Mouse (Mus musculus) limb, embryonic 14.5 days (tissue): ENCODE results near the gene En2. TPM values are rescaled to one million over a fixed set of nuclear protein-coding genes. Genes with fewer than 3 reads are reported as not detected.

ENCODE experiments used
- ATAC-seq: fragments of 200-750 bp; cut with Nextera tagmentation; 2 replicates; pipeline ENCODE4 v1.8.0; 2017; ENCODE audit warnings: low read depth, moderate number of reproducible peaks, moderate TSS enrichment; ENCODE audit not compliant: low FRiP score
- DNase-seq: peaks from one replicate; pipeline ENCODE4 v3.0.0-alpha.2; 2015; ENCODE audit warnings: low spot score
- H3K27ac ChIP-seq: fragments of 300-500 bp; sonication (generic); replicated peaks from 2 replicates; pipeline ENCODE4 v1.5.1; 2014; ENCODE audit warnings: low read depth, mild to moderate bottlenecking, low read length, moderate library complexity, mixed read lengths
- H3K27me3 ChIP-seq: fragments of 300-500 bp; sonication (generic); 2 replicates; pipeline ENCODE4 v1.6.1; 2014; ENCODE audit warnings: low read length, mixed read lengths; ENCODE audit not compliant: control insufficient read depth, insufficient read depth
- H3K36me3 ChIP-seq: fragments of 300-500 bp; sonication (generic); 2 replicates; pipeline ENCODE4 v1.6.1; 2014; ENCODE audit warnings: mild to moderate bottlenecking, low read length, moderate library complexity, mixed read lengths; ENCODE audit not compliant: control insufficient read depth, insufficient read depth
- H3K4me1 ChIP-seq: fragments of 300-500 bp; sonication (generic); 2 replicates; pipeline ENCODE4 v1.6.1; 2014; ENCODE audit warnings: antibody characterized with exemption, low read length, mixed read lengths; ENCODE audit not compliant: control insufficient read depth, insufficient read depth
- H3K4me2 ChIP-seq: fragments of 300-500 bp; sonication (generic); replicated peaks from 2 replicates; pipeline ENCODE4 v1.6.1; 2014; ENCODE audit warnings: low read depth, mild to moderate bottlenecking, low read length, moderate library complexity; ENCODE audit not compliant: severe bottlenecking
- H3K4me3 ChIP-seq: fragments of 300-500 bp; sonication (generic); replicated peaks from 2 replicates; pipeline ENCODE4 v1.5.1; 2014; ENCODE audit warnings: low read length
- H3K9ac ChIP-seq: fragments of 300-500 bp; sonication (generic); 2 replicates; pipeline ENCODE4 v1.6.1; 2014; ENCODE audit warnings: mild to moderate bottlenecking, low read depth, low read length, moderate library complexity; ENCODE audit not compliant: severe bottlenecking
- H3K9me3 ChIP-seq: fragments of 300-500 bp; sonication (generic); 2 replicates; pipeline ENCODE4 v1.6.1; 2016; ENCODE audit warnings: low read length; ENCODE audit not compliant: control insufficient read depth
- POLR2A ChIP-seq: fragments of 200-500 bp; IDR thresholded peaks from 2 replicates; pipeline ENCODE4 v1.8.0; 2012; ENCODE audit warnings: inconsistent platforms, mild to moderate bottlenecking, moderate library complexity, borderline replicate concordance; ENCODE audit not compliant: insufficient read depth, insufficient read length; ENCODE audit errors: extremely low read depth
- WGBS: fragments of 180-500 bp; shearing (Covaris S2); extraction: QIAGEN DNeasy Blood & Tissue Kit; methylation state at CpG from one replicate; pipeline ENCODE4 v1.1.7; 2014; 5-methylcytosine and 5-hydroxymethylcytosine counted together
- polyA plus RNA-seq, 2 experiments: library from polyadenylated mRNA; depleted of rRNA in 1 of 2; stranded (reverse) in 1 of 2; unstranded in 1 of 2; fragments of >200 nt; fragmentation: Nextera tagmentation in 1 of 2; extraction: Ambion mirVana in 1 of 2; gene quantifications; 2 replicates each; pipeline versions ENCODE4 v1.2.1 to v1.2.3; 2012 to 2014

En2 gene
- polyA plus RNA-seq, 2 experiments, result 0.06 TPM; not detected in 1

DNA sequence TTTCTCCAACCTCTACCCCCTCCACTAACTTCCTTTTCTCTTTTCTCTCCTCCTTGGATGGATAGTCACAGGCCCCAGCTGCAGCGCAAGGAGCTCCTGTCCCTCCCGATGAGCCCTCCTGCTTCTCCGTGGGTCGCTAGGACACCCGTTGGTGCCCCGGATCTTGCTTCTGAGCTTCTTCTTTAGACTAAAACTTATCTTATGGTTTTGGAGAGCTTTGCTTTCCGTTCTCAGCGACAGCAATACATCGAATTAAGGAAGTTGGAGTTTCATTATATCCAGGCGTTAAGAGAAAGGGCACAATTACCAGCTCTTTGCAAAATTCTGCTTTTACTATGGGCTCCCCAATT lies 10.1 kb downstream of the En2 start:
- no peak overlapping the region for H3K27ac ChIP-seq
- H3K9me3 ChIP-seq, result no peaks in the 10 kb centered on the region
- no peak for DNase-seq
- no peak for ATAC-seq
- H3K27me3 ChIP-seq, result peaks cover 95% of the 10 kb centered on the region
- 3% methylated on average over 10 of the region's 10 CpGs for WGBS
- H3K36me3 ChIP-seq, result no peaks in the 10 kb centered on the region
- TF ChIP-seq POLR2A, result no peak
- no peaks in the 10 kb centered on the region for H3K4me1 ChIP-seq
- H3K4me3 ChIP-seq, result no peak overlapping the region
- H3K4me2 ChIP-seq, result no peak overlapping the region
- no peak overlapping the region for H3K9ac ChIP-seq

- Histone ChIP-seq H3K4me1 (no peaks in the 10 kb centered on the region), H3K4me2 (no peak overlapping the region), H3K27ac (no peak overlapping the region), H3K9ac (no peak overlapping the region), H3K27me3 (peaks cover 91% of the 10 kb centered on the region), H3K9me3 (no peaks in the 10 kb centered on the region), H3K36me3 (no peaks in the 10 kb centered on the region), H3K4me3 (no peak overlapping the region)
- WGBS, result 4% methylated on average over 4 of the region's 4 CpGs
- TF ChIP-seq POLR2A, result no peak
- DNase-seq (no peak), ATAC-seq (no peak)
Measured at GRCm38 (mm10) chr5:28176023-28176422, 10.5 kb downstream of the En2 start.

GRCm38 (mm10) chr5:28176585-28176984 lies 11.1 kb downstream of the En2 start:
- Histone ChIP-seq H3K9me3 (no peaks in the 10 kb centered on the region), H3K4me2 (no peak overlapping the region), H3K4me3 (no peak overlapping the region), H3K4me1 (no peaks in the 10 kb centered on the region), H3K36me3 (no peaks in the 10 kb centered on the region), H3K27me3 (peaks cover 87% of the 10 kb centered on the region), H3K9ac (no peak overlapping the region), H3K27ac (no peak overlapping the region)
- DNase-seq (no peak), ATAC-seq (no peak)
- no peak for TF ChIP-seq POLR2A
- WGBS, result 7% methylated on average over 2 of the region's 2 CpGs

- DNase-seq, result no peak
- WGBS, result 18% methylated on average over 5 of the region's 5 CpGs
- TF ChIP-seq POLR2A, result no peak
- Histone ChIP-seq H3K9ac (no peak overlapping the region), H3K27ac (no peak overlapping the region), H3K27me3 (peaks cover 69% of the 10 kb centered on the region), H3K4me3 (no peak overlapping the region), H3K9me3 (no peaks in the 10 kb centered on the region), H3K36me3 (no peaks in the 10 kb centered on the region), H3K4me1 (no peaks in the 10 kb centered on the region), H3K4me2 (no peak overlapping the region)
- ATAC-seq, result no peak
Measured at GRCm38 (mm10) chr5:28178322-28178721, 12.8 kb downstream of the En2 start.

GRCm38 (mm10) chr5:28179237-28179790 lies 13.8 kb downstream of the En2 start:
- Histone ChIP-seq H3K4me3 (no peak overlapping the region), H3K27ac (no peak overlapping the region), H3K9me3 (no peaks in the 10 kb centered on the region), H3K27me3 (peaks cover 59% of the 10 kb centered on the region), H3K4me2 (no peak overlapping the region), H3K36me3 (no peaks in the 10 kb centered on the region), H3K4me1 (no peaks in the 10 kb centered on the region), H3K9ac (no peak overlapping the region)
- TF ChIP-seq POLR2A, result no peak
- WGBS, result 26% methylated on average over 7 of the region's 7 CpGs
- no peak for DNase-seq
- ATAC-seq, result no peak
